Mouse (Mus musculus) gastrocnemius, postnatal 10 days (tissue): ENCODE results near the gene Itgal. TPM values are rescaled to one million over a fixed set of nuclear protein-coding genes. Genes with fewer than 3 reads are reported as not detected.
"Not testable (repeated sequence)": the region's sequence is repeated elsewhere in the genome, so short reads cannot be mapped to it uniquely, and the experiment has no call there.

ENCODE experiments used
- DNase-seq: peaks from one replicate; pipeline ENCODE4 v3.0.0; 2021; ENCODE audit warnings: mixed read lengths
- total RNA-seq, 2 experiments: library from RNA; stranded (reverse); gene quantifications; 2 replicates each; pipeline ENCODE4 v1.2.3; 2021

Itgal gene
- total RNA-seq, 2 experiments from 2014 or later, result 0.75 to 1.5 TPM

GRCm38 (mm10) chr7:127342888-127343287 lies 46.8 kb downstream of the Itgal start:
- no peak for DNase-seq

GRCm38 (mm10) chr7:127343351-127344019 lies 47.4 kb downstream of the Itgal start:
- DNase-seq, result no peak

GRCm38 (mm10) chr7:127344371-127344770 lies 48.3 kb downstream of the Itgal start:
- DNase-seq, result no peak

DNA sequence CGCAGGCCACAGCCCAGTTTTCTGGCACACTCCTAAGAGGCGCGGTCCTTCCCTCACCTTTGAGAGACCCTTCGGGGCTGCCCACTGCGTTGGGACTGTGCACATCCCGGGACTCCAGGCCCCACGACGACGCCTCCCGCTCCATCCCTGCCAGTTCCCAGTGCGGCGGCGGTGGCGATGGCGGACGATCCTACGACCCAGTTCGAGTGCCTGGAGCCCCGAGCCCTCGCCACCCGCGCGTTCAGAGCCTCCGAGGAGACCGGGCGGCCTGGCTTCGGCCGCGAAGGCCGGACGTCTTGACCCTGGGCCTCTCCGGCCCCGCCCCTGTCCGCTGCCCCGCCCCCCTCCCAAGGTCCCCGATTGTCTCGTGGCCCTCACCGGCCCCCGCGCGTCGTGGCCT lies 49.0 kb downstream of the Itgal start:
- peak; percentile 63 for DNase-seq

- peak; percentile 98 for DNase-seq
Measured at GRCm38 (mm10) chr7:127345512-127346325, 49.7 kb downstream of the Itgal start, which contains the start of gene Zfp768. Zfp768 (minus strand) TSS chr7:127345589.

GRCm38 (mm10) chr7:127346676-127347075 lies 50.6 kb downstream of the Itgal start:
- no peak for DNase-seq

DNA sequence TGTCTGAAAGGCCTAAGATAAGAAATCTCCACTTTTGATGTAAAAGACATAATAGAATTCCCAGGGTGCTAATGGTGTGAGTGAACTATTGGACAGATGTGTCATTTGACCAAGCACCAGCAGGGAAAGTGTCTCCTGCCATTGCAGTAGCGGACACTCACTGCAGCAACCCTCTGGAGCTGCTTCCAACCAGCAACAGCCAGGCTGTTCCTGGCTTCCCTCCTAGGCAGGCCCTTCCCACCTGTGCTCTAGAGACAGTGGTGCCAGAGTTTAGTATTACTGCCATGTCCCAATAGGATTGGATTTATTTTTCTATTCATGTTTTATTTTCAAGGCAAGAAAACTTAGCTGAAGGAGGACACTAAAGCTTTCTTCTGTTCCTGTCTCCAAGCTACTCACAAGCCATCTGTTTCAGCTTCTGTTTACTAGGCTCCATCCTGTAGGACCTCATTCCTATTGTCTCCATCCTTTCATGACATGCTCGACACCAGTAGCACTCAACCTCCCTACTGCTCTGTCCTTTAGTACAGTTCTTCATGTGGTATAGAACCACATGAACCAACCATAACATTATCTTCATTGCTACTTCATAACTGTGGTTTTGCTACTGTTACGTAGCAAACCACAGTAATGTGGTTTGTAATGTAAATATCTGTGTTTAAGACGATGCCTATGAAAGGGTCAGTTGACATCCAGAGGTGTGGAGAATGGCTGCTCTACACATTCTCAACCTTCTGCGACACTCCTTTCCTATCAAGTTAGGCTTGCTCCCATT lies 55.4 kb downstream of the Itgal start:
- no peak for DNase-seq

DNA sequence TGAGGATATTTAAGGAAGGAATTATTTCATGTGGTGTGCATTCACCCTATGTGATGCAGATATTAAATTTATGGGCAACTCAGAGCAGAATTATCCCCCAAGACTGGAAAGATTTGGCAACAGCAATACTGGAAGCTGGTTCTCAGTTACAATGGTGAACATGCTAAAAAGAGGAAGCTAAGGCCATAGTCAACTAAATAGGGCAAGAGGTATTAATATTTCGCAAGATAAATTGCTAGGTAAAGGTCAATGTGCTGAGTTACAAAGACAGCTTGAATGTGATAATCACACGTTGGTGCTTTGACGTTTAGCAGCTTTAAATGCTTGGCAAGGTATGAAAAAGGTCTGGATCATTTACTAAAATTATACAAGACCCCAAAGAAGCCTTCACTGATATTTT lies 59.7 kb downstream of the Itgal start:
- DNase-seq, result no peak

GRCm38 (mm10) chr7:127357871-127358270 lies 61.8 kb downstream of the Itgal start:
- DNase-seq, result no peak

GRCm38 (mm10) chr7:127358472-127358871 lies 62.4 kb downstream of the Itgal start:
- no peak for DNase-seq

GRCm38 (mm10) chr7:127360265-127360664 lies 64.2 kb downstream of the Itgal start:
- no peak for DNase-seq

GRCm38 (mm10) chr7:127361449-127361848 lies 65.4 kb downstream of the Itgal start:
- no peak for DNase-seq

DNA sequence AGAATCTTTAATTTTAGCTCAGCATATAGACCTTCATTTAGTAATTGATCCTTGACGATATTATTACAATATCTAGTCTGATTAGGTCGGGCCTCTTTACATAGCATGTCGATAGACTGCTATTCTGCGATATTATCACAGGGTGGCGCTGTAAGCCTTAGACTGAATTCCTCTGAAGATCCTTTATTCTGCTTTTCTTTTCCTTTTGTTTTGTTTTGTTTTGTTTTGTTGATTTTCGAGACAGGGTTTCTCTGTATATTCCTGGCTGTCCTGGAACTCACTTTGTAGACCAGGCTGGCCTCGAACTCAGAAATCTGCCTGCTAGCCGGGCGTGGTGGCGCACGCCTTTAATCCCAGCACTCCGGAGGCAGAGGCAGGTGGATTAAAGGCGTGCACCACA lies 66.4 kb downstream of the Itgal start:
- DNase-seq, result not testable (repeated sequence)

- DNase-seq, result peak; percentile 36
Measured at GRCm38 (mm10) chr7:127363475-127363921, 67.4 kb downstream of the Itgal start.

- no peak for DNase-seq
Measured at GRCm38 (mm10) chr7:127364166-127364565, 68.1 kb downstream of the Itgal start.

DNA sequence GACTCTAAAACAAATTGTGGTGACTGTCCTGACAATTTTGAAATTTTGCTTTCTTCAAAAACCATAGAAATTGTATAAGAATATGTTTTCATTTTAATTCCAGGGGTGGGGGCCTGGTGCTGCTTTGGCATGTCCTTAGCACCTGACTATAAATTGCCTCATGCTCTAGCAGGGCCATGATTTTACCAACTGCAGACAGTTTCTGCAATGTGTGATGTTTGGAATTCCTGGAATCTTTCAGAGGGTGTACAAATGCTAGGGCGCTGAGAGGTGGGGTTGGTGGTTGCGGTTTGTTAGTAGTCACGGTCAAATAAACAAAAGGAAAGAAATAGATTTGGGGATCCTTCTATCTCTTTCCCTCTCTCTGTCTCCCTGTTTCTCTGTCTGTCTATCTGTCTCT lies 70.2 kb downstream of the Itgal start:
- no peak for DNase-seq

DNA sequence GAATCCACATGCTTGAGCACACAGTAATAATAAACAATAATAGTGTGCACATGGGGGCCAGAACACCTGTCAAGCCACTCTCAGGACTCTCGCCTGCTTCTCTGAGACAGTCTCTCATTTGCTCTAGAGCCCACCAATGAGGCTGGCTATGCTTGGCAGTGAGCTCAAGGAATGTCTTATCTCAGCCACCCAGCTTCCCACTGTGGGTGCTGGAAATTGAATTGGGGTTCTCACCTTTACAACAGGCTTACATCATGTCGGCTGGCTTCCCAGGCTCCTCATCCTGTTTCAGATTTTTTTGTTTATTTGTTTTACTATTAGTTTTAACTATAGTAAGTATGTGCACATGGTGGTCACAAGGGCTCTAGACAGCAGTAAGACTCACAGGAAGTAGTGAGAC lies 75.2 kb downstream of the Itgal start:
- no peak for DNase-seq

GRCm38 (mm10) chr7:127371870-127372269 lies 75.8 kb downstream of the Itgal start:
- not testable (repeated sequence) for DNase-seq

GRCm38 (mm10) chr7:127375271-127376245 lies 79.5 kb downstream of the Itgal start, which contains the start of gene Zfp747:
Zfp747 (minus strand) TSS chr7:127376050.
- peak; percentile 87 for DNase-seq

DNA sequence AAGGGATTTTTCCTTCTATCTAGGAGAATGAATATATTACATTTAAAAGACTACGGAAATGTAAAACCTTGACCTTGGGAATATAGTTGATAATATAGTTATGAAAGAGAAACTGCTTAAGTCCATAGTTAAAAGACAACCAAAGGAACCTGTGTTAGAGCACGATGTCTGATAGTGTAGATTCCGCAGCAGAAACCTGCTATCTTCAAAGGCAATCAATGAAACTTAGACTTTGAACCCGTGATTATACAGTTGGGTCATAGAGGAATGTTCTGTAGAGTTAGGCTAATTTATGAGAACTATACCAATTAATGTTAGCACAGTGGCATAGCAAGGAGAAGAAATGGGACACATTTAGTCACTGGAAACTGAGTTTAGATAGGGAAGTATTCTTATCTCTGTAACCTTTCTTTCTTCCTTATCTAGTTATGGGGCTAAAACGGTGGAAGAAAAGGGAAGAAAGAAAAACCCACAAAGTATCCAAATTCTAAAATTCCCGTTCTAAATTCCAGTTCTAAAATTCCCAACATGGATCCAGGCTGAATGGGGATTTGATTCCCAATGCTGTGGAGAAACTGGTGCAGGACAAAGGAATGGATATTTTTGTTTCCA lies 82.4 kb downstream of the Itgal start:
- DNase-seq, result no peak
